Mouse (Mus musculus): Measurements from ENCODE around the gene Nsa2.

Nsa2 gene

GRCm38 (mm10) chr13:97087421-97087820 is 50.3 kb downstream of the Nsa2 start:
- in situ Hi-C loops (cut with MboI) = no loop called here

GRCm38 (mm10) chr13:97086316-97086715 is 51.4 kb downstream of the Nsa2 start:
- in situ Hi-C loops (cut with MboI) = no loop called here

GRCm38 (mm10) chr13:97082432-97082831 is 55.3 kb downstream of the Nsa2 start:
- in situ Hi-C loops (cut with MboI) = no loop called here

- in situ Hi-C loops (cut with MboI) = no loop called here
Observed at GRCm38 (mm10) chr13:97080615-97081014, 57.1 kb downstream of the Nsa2 start.

- in situ Hi-C loops (cut with MboI) = no loop called here
Observed at GRCm38 (mm10) chr13:97080201-97080600, 57.5 kb downstream of the Nsa2 start.

Data from mature B cell (primary cell).